Mouse (Mus musculus): ENCODE results near the gene Rsad2. TPM values are rescaled to one million over a fixed set of nuclear protein-coding genes. Genes with fewer than 3 reads are reported as not detected.
"Not testable (repeated sequence)": the region's sequence is repeated elsewhere in the genome, so short reads cannot be mapped to it uniquely, and the experiment has no call there.

The Rsad2 gene
- polyA plus RNA-seq (2015; fragmentation: Nextera tagmentation; extraction: Ambion mirVana) = 0.89 and 1.2 TPM in 2 replicates

DNA sequence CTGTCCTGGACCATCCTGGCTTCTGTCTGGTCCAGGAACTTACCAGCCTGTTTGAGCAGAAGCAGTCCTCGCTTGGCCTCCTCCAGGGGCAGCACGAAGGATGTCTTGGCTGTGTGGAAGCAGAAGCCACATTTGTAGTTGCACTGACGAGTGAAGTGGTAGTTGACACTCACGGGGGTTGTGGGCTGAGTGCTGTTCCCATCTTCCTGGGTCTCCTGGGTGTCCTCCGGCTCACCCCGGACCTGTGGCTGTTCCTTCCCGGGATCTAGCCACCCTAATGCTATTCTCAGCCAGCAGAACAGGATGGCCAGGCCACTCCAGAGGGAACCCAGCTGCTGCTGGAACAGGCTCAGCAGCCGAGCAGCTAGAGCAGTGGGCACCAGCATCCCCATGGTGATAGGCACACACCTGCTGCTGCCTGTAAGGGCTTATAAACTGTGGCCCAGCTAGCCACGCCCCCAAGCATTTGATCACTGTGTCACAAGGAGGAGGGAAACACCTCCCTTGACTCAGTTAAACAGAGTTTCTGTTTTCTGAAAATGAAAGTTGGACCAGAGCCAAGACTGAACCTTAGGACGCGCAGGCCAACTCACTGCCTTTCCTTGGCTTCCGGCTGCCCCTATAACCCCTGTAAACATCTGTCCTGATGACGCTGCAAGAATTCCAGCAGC, at the start of gene Rsad2:
Rsad2 (minus strand) TSS at position 425 of the 671 bp plus-strand sequence.
- TF ChIP-seq CTCF (IDR thresholded peaks at IDR 0.05; ENCODE audit: low read depth) (no peak), EP300 (optimal IDR thresholded peaks at IDR 0.05) (no peak)
- Histone ChIP-seq H3K4me1 (replicated peaks; ENCODE audit: control insufficient read depth, insufficient read depth) (peaks cover 5% of the 10 kb centered on the region), H3K9me3 (ENCODE audit: control insufficient read depth, low read length) (no peaks in the 10 kb centered on the region), H3K36me3 (ENCODE audit: control insufficient read depth, insufficient read depth, low read length) (no peaks in the 10 kb centered on the region), H3K27ac (replicated peaks) (no peak within 1 kb of the TSS), H3K4me2 (replicated peaks; ENCODE audit: low read depth) (peak within 1 kb of the TSS; percentile 46), H3K9ac (ENCODE audit: low read length) (0 out of 2 replicates have a peak within 1 kb of the TSS, but pooled peaks have one; percentile 13), H3K27me3 (ENCODE audit: control insufficient read depth, insufficient read depth, low read length) (no peaks in the 10 kb centered on the region), H3K4me3 (ENCODE audit: low read depth, low read length) (peak within 1 kb of the TSS; percentile 13)
- DNase-seq (ENCODE audit: low spot score) (peak; percentile 85), ATAC-seq (ENCODE audit: low FRiP score, low TSS enrichment) (peak; percentile 94)
- 20% methylated on average over 13 of the region's 13 CpGs for WGBS

DNA sequence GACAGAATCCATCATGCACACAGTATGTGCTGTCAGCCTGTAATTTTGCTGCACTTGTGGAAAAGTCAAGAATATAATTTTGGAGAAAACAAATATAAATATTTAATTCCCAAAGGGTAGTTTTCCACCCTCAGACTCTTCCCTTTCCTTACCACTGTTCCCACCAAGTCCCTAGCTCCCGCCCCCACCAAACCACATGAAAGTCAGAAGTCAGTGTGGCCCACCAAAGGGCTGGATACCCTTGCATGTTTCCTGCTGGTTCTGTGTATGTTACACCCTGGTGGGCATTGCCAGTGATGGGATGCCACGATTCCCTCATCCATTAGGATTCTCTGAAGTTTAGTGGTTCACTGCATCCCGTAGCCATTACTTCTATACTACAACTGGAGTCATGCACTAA, 44.8 kb upstream of the Rsad2 start:
- DNase-seq (ENCODE audit: low spot score) (no peak), ATAC-seq (ENCODE audit: low FRiP score, low TSS enrichment) (no peak)
- no peaks in the 10 kb centered on the region for H3K4me1 ChIP-seq (replicated peaks; ENCODE audit: control insufficient read depth, insufficient read depth)
- H3K4me2 ChIP-seq (replicated peaks; ENCODE audit: low read depth) = no peak overlapping the region
- no peak overlapping the region for H3K27ac ChIP-seq (replicated peaks)
- no peaks in the 10 kb centered on the region for H3K27me3 ChIP-seq (ENCODE audit: control insufficient read depth, insufficient read depth, low read length)
- H3K36me3 ChIP-seq (ENCODE audit: control insufficient read depth, insufficient read depth, low read length) = no peaks in the 10 kb centered on the region
- no peaks in the 10 kb centered on the region for H3K9me3 ChIP-seq (ENCODE audit: control insufficient read depth, low read length)
- no peak for TF ChIP-seq CTCF (IDR thresholded peaks at IDR 0.05; ENCODE audit: low read depth)
- TF ChIP-seq EP300 (optimal IDR thresholded peaks at IDR 0.05) = no peak
- no peak overlapping the region for H3K4me3 ChIP-seq (ENCODE audit: low read depth, low read length)
- no peak overlapping the region for H3K9ac ChIP-seq (ENCODE audit: low read length)
- 91% methylated on average over 3 of the region's 3 CpGs for WGBS

DNA sequence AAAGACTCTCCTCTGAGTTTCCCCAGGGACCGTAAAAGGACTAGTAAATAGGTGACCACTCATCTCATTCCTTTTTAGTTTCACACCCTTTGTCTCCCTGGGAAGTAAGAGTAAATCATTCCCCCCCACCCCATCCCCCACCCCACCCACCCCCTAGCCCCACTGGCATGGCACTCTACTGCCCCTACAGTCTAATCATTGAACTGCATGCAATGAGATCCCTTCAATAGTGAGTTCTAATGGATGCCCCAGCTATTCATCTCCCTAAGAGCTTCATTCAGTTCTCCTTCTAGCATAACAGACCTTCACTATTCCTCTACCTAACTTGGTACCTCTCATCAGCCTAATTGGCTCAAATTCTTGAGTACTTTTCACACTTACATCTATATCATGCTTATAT, 33.7 kb upstream of the Rsad2 start:
- Histone ChIP-seq H3K9me3 (ENCODE audit: control insufficient read depth, low read length) (no peaks in the 10 kb centered on the region), H3K4me3 (ENCODE audit: low read depth, low read length) (no peak overlapping the region), H3K36me3 (ENCODE audit: control insufficient read depth, insufficient read depth, low read length) (no peaks in the 10 kb centered on the region), H3K27ac (replicated peaks) (no peak overlapping the region), H3K4me1 (replicated peaks; ENCODE audit: control insufficient read depth, insufficient read depth) (no peaks in the 10 kb centered on the region), H3K4me2 (replicated peaks; ENCODE audit: low read depth) (no peak overlapping the region), H3K9ac (ENCODE audit: low read length) (no peak overlapping the region), H3K27me3 (ENCODE audit: control insufficient read depth, insufficient read depth, low read length) (no peaks in the 10 kb centered on the region)
- ATAC-seq (ENCODE audit: low FRiP score, low TSS enrichment) = no peak
- no peak for DNase-seq (ENCODE audit: low spot score)
- 88% methylated on average over 1 of the region's 1 CpGs for WGBS
- TF ChIP-seq EP300 (optimal IDR thresholded peaks at IDR 0.05) (no peak), CTCF (IDR thresholded peaks at IDR 0.05; ENCODE audit: low read depth) (peak; percentile 53)

DNA sequence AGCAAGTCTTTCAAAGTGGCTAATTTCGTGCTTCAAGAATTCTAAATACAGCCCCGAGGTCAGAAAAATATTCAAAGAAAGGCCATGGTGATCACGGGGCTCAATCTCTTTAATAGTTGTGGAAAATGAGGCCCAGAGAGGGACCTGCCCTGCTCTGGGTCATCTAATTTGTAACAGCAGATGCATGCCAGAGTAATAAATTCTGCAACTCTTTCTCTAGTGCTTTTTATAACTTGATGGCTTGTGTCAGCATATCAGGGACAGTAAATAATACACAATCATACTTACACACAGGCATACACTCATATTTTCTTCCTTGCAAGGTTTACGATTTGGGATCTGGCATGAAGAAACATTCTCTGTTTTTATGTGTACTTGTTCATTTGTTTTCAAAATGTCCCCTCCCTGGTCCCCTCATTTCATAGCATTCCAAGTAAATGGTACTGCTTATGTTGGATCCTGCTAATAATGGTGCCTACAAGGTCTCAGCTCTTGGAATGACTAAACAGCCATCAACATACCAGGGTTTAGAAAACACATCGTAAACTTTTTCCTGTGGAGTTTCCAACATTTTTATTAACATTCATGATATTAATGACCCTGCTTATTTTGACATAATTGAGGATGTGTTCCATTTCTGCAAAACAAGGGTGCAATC, 32.5 kb upstream of the Rsad2 start:
- Histone ChIP-seq H3K4me2 (replicated peaks; ENCODE audit: low read depth) (no peak overlapping the region), H3K27ac (replicated peaks) (no peak overlapping the region), H3K27me3 (ENCODE audit: control insufficient read depth, insufficient read depth, low read length) (no peaks in the 10 kb centered on the region), H3K9me3 (ENCODE audit: control insufficient read depth, low read length) (no peaks in the 10 kb centered on the region), H3K36me3 (ENCODE audit: control insufficient read depth, insufficient read depth, low read length) (no peaks in the 10 kb centered on the region), H3K4me3 (ENCODE audit: low read depth, low read length) (no peak overlapping the region), H3K9ac (ENCODE audit: low read length) (no peak overlapping the region), H3K4me1 (replicated peaks; ENCODE audit: control insufficient read depth, insufficient read depth) (no peaks in the 10 kb centered on the region)
- TF ChIP-seq CTCF (IDR thresholded peaks at IDR 0.05; ENCODE audit: low read depth) (no peak), EP300 (optimal IDR thresholded peaks at IDR 0.05) (no peak)
- WGBS = 53% methylated on average over 5 of the region's 5 CpGs
- ATAC-seq (ENCODE audit: low FRiP score, low TSS enrichment) (no peak), DNase-seq (ENCODE audit: low spot score) (no peak)

DNA sequence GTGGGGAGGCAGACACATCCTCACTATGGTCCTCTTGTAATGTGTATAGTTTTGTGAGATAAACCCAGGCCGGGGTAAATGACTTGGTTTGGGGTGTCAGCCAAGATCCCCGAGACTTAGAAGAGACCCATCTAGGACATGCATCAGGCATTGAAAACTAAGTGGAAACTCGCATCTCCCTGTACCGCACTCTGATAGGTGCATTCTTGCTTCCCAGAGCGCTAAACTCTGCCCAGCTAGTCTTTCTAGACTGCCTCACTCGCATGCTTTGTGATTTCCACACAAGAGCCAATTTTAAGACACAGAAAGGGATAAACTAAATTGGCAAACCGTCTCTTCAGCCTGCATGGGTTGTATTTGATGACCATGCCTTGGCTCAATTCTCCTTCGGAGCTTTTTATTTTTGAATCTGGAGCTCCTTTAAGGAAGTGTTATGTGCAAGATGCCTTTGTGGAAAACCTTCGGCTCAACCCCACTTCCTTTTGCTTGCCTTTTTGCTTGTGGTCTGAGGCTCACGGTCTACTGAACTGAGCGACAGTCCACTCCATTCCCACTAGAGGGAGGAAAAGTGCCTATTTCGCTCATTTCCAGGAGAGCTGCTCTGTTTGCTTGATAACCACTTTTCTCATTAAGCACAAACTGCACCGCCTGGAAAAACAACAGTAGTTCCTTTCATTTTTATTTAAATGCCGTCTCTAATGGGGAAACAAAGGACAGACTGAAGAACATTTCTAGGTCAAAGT, 31.8 kb upstream of the Rsad2 start:
- H3K27me3 ChIP-seq (ENCODE audit: control insufficient read depth, insufficient read depth, low read length) = no peaks in the 10 kb centered on the region
- H3K27ac ChIP-seq (replicated peaks) = no peak overlapping the region
- DNase-seq (ENCODE audit: low spot score) (peak; percentile 21), ATAC-seq (ENCODE audit: low FRiP score, low TSS enrichment) (no peak)
- no peaks in the 10 kb centered on the region for H3K9me3 ChIP-seq (ENCODE audit: control insufficient read depth, low read length)
- no peak overlapping the region for H3K9ac ChIP-seq (ENCODE audit: low read length)
- 47% methylated on average over 14 of the region's 14 CpGs for WGBS
- no peaks in the 10 kb centered on the region for H3K36me3 ChIP-seq (ENCODE audit: control insufficient read depth, insufficient read depth, low read length)
- H3K4me2 ChIP-seq (replicated peaks; ENCODE audit: low read depth) = no peak overlapping the region
- H3K4me3 ChIP-seq (ENCODE audit: low read depth, low read length) = no peak overlapping the region
- H3K4me1 ChIP-seq (replicated peaks; ENCODE audit: control insufficient read depth, insufficient read depth) = no peaks in the 10 kb centered on the region
- TF ChIP-seq EP300 (optimal IDR thresholded peaks at IDR 0.05) (no peak), CTCF (IDR thresholded peaks at IDR 0.05; ENCODE audit: low read depth) (peak; percentile 73)

DNA sequence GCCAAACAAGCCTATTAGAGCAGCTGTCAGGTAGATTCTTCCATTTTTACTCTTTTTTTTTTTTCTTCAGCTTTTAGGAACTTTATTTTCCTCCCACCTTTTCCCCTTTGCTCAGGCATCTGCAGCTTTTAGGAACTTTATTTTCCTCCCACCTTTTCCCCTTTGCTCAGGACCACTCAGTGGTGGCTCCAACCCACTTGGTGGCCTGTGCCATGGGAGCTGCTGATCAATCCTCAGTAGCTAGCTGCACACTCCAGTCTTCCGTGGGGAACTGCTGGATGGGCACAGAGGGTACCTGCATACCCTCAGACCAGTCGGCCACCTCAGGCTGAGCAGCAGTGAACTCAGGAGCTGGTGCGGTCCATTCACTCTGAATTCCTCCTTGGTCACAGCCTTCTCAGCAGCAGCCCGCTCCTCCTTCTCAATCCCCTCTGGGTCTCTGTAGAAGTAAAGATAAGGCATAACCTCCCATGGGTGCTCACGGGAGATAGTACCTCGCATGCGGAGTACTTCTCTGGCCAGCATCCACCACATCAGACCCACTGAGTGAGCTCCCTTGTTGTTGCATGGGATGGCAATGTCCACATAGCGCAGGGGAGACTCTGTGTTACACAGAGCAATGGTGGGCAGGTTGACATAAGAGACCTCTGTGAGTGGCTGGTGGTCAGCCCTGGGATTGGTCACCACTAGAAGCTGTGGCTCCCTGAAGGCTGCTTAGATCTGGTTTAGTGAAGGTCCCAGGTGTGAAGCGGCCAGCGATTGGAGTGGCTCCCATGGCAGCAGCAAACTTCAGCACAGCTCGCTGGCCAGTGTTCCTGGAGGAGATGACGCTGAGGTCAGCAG, 29.7 kb upstream of the Rsad2 start:
- H3K27ac ChIP-seq (replicated peaks); H3K4me3 ChIP-seq (ENCODE audit: low read depth, low read length); ATAC-seq (ENCODE audit: low FRiP score, low TSS enrichment); H3K4me2 ChIP-seq (replicated peaks; ENCODE audit: low read depth); H3K27me3 ChIP-seq (ENCODE audit: control insufficient read depth, insufficient read depth, low read length); DNase-seq (ENCODE audit: low spot score); H3K4me1 ChIP-seq (replicated peaks; ENCODE audit: control insufficient read depth, insufficient read depth); H3K9ac ChIP-seq (ENCODE audit: low read length); H3K36me3 ChIP-seq (ENCODE audit: control insufficient read depth, insufficient read depth, low read length); H3K9me3 ChIP-seq (ENCODE audit: control insufficient read depth, low read length): not testable (repeated sequence)
- 89% methylated on average over 12 of the region's 12 CpGs for WGBS

Measured in stomach, postnatal 0 days (tissue).